Comparison of ENCODE assay signal across 22 mouse cellular contexts in the genomic region with DNA sequence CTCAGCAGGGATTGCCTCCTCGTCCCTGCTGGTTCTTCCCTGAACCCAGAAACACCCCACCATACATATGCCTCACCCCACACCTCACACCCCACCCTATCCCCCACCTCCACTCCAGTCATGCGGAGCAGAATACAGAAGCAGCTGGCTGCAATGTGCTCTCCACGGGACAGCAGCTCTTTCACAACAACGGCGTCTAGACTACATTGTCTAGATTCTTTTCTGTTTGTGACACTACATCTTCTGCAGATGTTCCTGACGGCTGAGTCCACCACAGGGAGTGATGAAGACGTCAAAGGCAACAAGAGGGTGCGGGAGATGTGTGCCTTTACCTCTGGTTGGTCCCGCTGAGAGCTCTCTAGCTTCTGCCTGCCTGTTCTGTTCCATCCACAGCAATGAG. TPM values are rescaled to one million over a fixed set of nuclear protein-coding genes. Genes with fewer than 3 reads are reported as not detected.
DNase-seq lines count a peak whose midpoint lies in the region; TF ChIP-seq lines count a peak whose summit lies in the region.
"Had no signal": no experiment of that assay in that cellular context is flagged by ENCODE, and none has a peak within 500 bp of the region (broad histone marks: within the 10 kb centered on the region; RNA-seq: fewer than 3 reads in every experiment).

No protein-coding gene starts in this region.

- H3K27me3 ChIP-seq in spleen, adult 2 months (ENCODE audit: control insufficient read depth, insufficient read depth, low read length): no peaks in the 10 kb centered on the region
- H3K27me3 ChIP-seq: forebrain, embryonic 13.5 days; hindbrain, embryonic 13.5 days; Patski had no signal

- TF ChIP-seq POLR2A in spleen, adult 2 months (IDR thresholded peaks at IDR 0.05; ENCODE audit: low read depth, low read length): no peak

- H3K4me3 ChIP-seq in spleen, adult 2 months (ENCODE audit: extremely low read depth, insufficient read depth, insufficient read length): no peak overlapping the region
- H3K4me3 ChIP-seq: forebrain, embryonic 10.5 days; forebrain, embryonic 13.5 days; hindbrain, embryonic 10.5 days; hindbrain, embryonic 13.5 days had no signal

- peak; percentile 77 for DNase-seq in layer of hippocampus, adult 9-11 months
- no peak for DNase-seq in layer of hippocampus, adult 8-10 months (ENCODE audit: low spot score in 2 of 2)
- peak; percentile 26 for DNase-seq in lung, postnatal 14 days
- no peak for DNase-seq in lung, postnatal 36 days
- DNase-seq in spleen, adult 2 months (ENCODE audit: low read depth in 1 of 2, low spot score in 2 of 2): no peak
- no peak for DNase-seq in spleen, adult 18-20 months
- peak; percentile 18 for DNase-seq in lung, postnatal 25 days (ENCODE audit: low spot score)
- no peak for DNase-seq in ovary, postnatal 36 days (ENCODE audit: low spot score)
- DNase-seq: adrenal gland, postnatal 10 days; adrenal gland, postnatal 36 days; cerebellum, adult 18-20 months; cerebellum, adult 9-10 months; cerebellum, postnatal 14 days; gastrocnemius, postnatal 10 days; gastrocnemius, postnatal 36 days; heart, adult 11 months; heart, postnatal 36 days had no signal

- TF ChIP-seq CTCF in spleen, adult 2 months (IDR thresholded peaks at IDR 0.05; ENCODE audit: extremely low read depth, insufficient read depth, insufficient read length, insufficient replicate concordance): no peak

- peaks cover 4% of the 10 kb centered on the region for H3K4me1 ChIP-seq in spleen, adult 2 months (ENCODE audit: control insufficient read depth, insufficient read depth, insufficient read length)

- WGBS in spleen, adult 2 months: 61% methylated on average over 9 of the region's 9 CpGs

- H3K36me3 ChIP-seq in spleen, adult 2 months (ENCODE audit: control insufficient read depth, insufficient read depth, low read length): no peaks in the 10 kb centered on the region
- H3K36me3 ChIP-seq: forebrain, embryonic 10.5 days; hindbrain, embryonic 10.5 days; hindbrain, embryonic 13.5 days had no signal

- H3K27ac ChIP-seq in spleen, adult 2 months (ENCODE audit: insufficient read depth, low read length): peak overlapping the region; percentile 26; the same call in 1 of the 2 replicates
- H3K27ac ChIP-seq: forebrain, embryonic 10.5 days; forebrain, embryonic 13.5 days; hindbrain, embryonic 10.5 days; hindbrain, embryonic 13.5 days had no signal

RNA-seq across cellular contexts. Expression of a gene that starts 3.2 kb away (rescaled TPM):
- 10 to 100 TPM; 52.3 to 61.4 (median 57.4) TPM for total RNA-seq in layer of hippocampus, adult 8-10 months (2022)
- polyA plus RNA-seq in spleen, adult 2 months (2012; rRNA removed): 14.0 and 14.3 TPM in 2 replicates

RNA-seq across cellular contexts. Expression of a gene that starts 34.7 kb away (rescaled TPM):
- 100 to 1,000 TPM; 157 to 258 (median 206) TPM for total RNA-seq in layer of hippocampus, adult 8-10 months (2022)
- polyA plus RNA-seq in spleen, adult 2 months (2012; rRNA removed): 54.0 and 59.1 TPM in 2 replicates

RNA-seq across cellular contexts. Expression of a gene that starts 46.8 kb away (rescaled TPM):
- total RNA-seq in layer of hippocampus, adult 8-10 months (2022): 10 to 100 TPM; 10.8 to 15.0 (median 11.9) TPM
- 8.2 and 9.1 TPM in 2 replicates for polyA plus RNA-seq in spleen, adult 2 months (2012; rRNA removed)

Comparison
In these comparisons a context has a peak if more than half of its experiments do, and no peak if none do; other contexts are left out.
1. DNase-seq: peak in layer of hippocampus, adult 9-11 months (single experiment), lung, postnatal 14 days (single experiment) and lung, postnatal 25 days (single experiment); none in layer of hippocampus, adult 8-10 months (0 of 2), lung, postnatal 36 days (single experiment), spleen, adult 2 months (0 of 2), spleen, adult 18-20 months (0 of 2) and ovary, postnatal 36 days (single experiment).